Mouse (Mus musculus): ENCODE measurements around the gene Sag.

The Sag gene

GRCm38 (mm10) chr1:87881726-87882125 lies 78.2 kb downstream of the Sag start:
- in situ Hi-C loops (cut with MboI, MseI) = loop anchor here in 1 of 2 experiments (5.0 kb wide), 1 partner anchor 34 kb away; no protein-coding TSS in a partner anchor

- in situ Hi-C loops (cut with MboI, MseI) = loop anchor here in 1 of 2 experiments (5.0 kb wide), 1 partner anchor 35 kb away; no protein-coding TSS in a partner anchor
These were observed 79.1 kb downstream of the Sag start for GRCm38 (mm10) chr1:87882554-87882953.

GRCm38 (mm10) chr1:87890960-87891359 lies 87.5 kb downstream of the Sag start:
- in situ Hi-C loops (cut with MboI, MseI) = no loop called here

GRCm38 (mm10) chr1:87891634-87892033 lies 88.2 kb downstream of the Sag start:
- in situ Hi-C loops (cut with MboI, MseI) = no loop called here

- in situ Hi-C loops (cut with MboI, MseI) = no loop called here
These were observed 89.0 kb downstream of the Sag start for GRCm38 (mm10) chr1:87892499-87892898.

- in situ Hi-C loops (cut with MboI, MseI) = no loop called here
These were observed 89.9 kb downstream of the Sag start for GRCm38 (mm10) chr1:87893414-87893813.
